Comparison of ENCODE assay signal across 9 mouse cellular contexts in genomic region chr4:141312513-141313131, GRCm38 (mm10). TPM values are rescaled to one million over a fixed set of nuclear protein-coding genes. Genes with fewer than 3 reads are reported as not detected.
DNase-seq lines count a peak whose midpoint lies in the region; ATAC-seq and TF ChIP-seq lines count a peak whose summit lies in the region.
"Had no signal": no experiment of that assay in that cellular context is flagged by ENCODE, and none has a peak within 500 bp of the region (broad histone marks: within the 10 kb centered on the region; RNA-seq: fewer than 3 reads in every experiment).

No protein-coding gene starts in this region.

- no peaks in the 10 kb centered on the region for H3K9me3 ChIP-seq in intestine, embryonic 15.5 days
- H3K9me3 ChIP-seq: hindbrain, embryonic 13.5 days had no signal

- peak overlapping the region; percentile 42 for H3K4me2 ChIP-seq in intestine, embryonic 15.5 days (replicated peaks)
- H3K4me2 ChIP-seq: hindbrain, embryonic 13.5 days had no signal

- peaks cover 8% of the 10 kb centered on the region; the same call in 1 of the 2 replicates for H3K36me3 ChIP-seq in intestine, embryonic 15.5 days
- peaks cover 57% of the 10 kb centered on the region for H3K36me3 ChIP-seq in small intestine, adult 2 months (ENCODE audit: control insufficient read depth, insufficient read depth, low read length)
- H3K36me3 ChIP-seq: hindbrain, embryonic 13.5 days had no signal

- no peak for TF ChIP-seq POLR2A in small intestine, adult 2 months (IDR thresholded peaks at IDR 0.05; ENCODE audit: low read depth, low read length)

- 56% methylated on average over 17 of the region's 17 CpGs for WGBS in intestine, embryonic 15.5 days
- WGBS in small intestine, adult 2 months: 35% methylated on average over 17 of the region's 17 CpGs

- peak; percentile 56 to 70 for DNase-seq in lung, adult 18-20 months
- no peak for DNase-seq in lung, postnatal 10 days
- peak; percentile 43 for DNase-seq in kidney, postnatal 10 days
- no peak for DNase-seq in cerebellum, adult 8-10 months
- no peak for DNase-seq in left cerebral cortex, adult 8-10 months (ENCODE audit: low spot score in 2 of 2)
- DNase-seq: cerebellum, adult 11 months had no signal

- no peak overlapping the region for H3K4me3 ChIP-seq in intestine, embryonic 15.5 days (replicated peaks)
- peak overlapping the region; percentile 21 for H3K4me3 ChIP-seq in small intestine, adult 2 months (ENCODE audit: low read depth, low read length)
- H3K4me3 ChIP-seq: hindbrain, embryonic 13.5 days had no signal

- H3K27me3 ChIP-seq in intestine, embryonic 15.5 days (replicated peaks): no peaks in the 10 kb centered on the region
- H3K27me3 ChIP-seq in small intestine, adult 2 months (ENCODE audit: control insufficient read depth, insufficient read depth, low read length): no peaks in the 10 kb centered on the region
- H3K27me3 ChIP-seq: hindbrain, embryonic 13.5 days had no signal

- peak overlapping the region; percentile 18; the same call in 1 of the 2 replicates for H3K9ac ChIP-seq in intestine, embryonic 15.5 days

- ATAC-seq in intestine, embryonic 15.5 days: peak; percentile 77

- H3K27ac ChIP-seq in intestine, embryonic 15.5 days: peak overlapping the region; percentile 75
- H3K27ac ChIP-seq in small intestine, adult 2 months (ENCODE audit: insufficient read depth, low read depth, low read length): peak overlapping the region; percentile 71
- H3K27ac ChIP-seq: hindbrain, embryonic 13.5 days had no signal

- H3K4me1 ChIP-seq in intestine, embryonic 15.5 days (replicated peaks): peaks cover 66% of the 10 kb centered on the region
- H3K4me1 ChIP-seq in small intestine, adult 2 months (ENCODE audit: control insufficient read depth, insufficient read depth, insufficient read length, low read length): peaks cover 44% of the 10 kb centered on the region

- TF ChIP-seq CTCF in small intestine, adult 2 months (IDR thresholded peaks at IDR 0.05; ENCODE audit: extremely low read depth, insufficient read length, insufficient replicate concordance, low read depth, low read length): no peak

RNA-seq across cellular contexts. Expression of gene Epha2, which starts 11.6 kb away (rescaled TPM):
- polyA plus RNA-seq in intestine, embryonic 15.5 days (2015; fragmentation: Nextera tagmentation; extraction: Ambion mirVana): 6.7 and 7.2 TPM in 2 replicates
- polyA plus RNA-seq in small intestine, adult 2 months (2012; rRNA removed): 28.3 and 86.3 TPM in 2 replicates
- total RNA-seq in left cerebral cortex, adult 8-10 months (2022): 1 to 10 TPM in 3 of 4 experiments, under 1 TPM in 1; 0.98 to 1.7 (median 1.2) TPM

RNA-seq across cellular contexts. Expression of gene Fam131c, which starts 55.4 kb away (rescaled TPM):
- polyA plus RNA-seq in intestine, embryonic 15.5 days (2015; fragmentation: Nextera tagmentation; extraction: Ambion mirVana): 2.0 and 2.3 TPM in 2 replicates
- polyA plus RNA-seq in small intestine, adult 2 months (2012; rRNA removed): 0.77 and 1.8 TPM in 2 replicates
- total RNA-seq in left cerebral cortex, adult 8-10 months (2022): 1 to 10 TPM; 2.7 to 4.1 (median 3.6) TPM

Comparison
In these comparisons a context has a peak if more than half of its experiments do, and no peak if none do; other contexts are left out.
1. DNase-seq: peak in lung, adult 18-20 months (2 of 2) and kidney, postnatal 10 days (single experiment); none in lung, postnatal 10 days (single experiment), cerebellum, adult 8-10 months (single experiment) and left cerebral cortex, adult 8-10 months (0 of 2).